Mouse (Mus musculus) liver, adult 2 months (tissue): ENCODE data around the gene Cdh23. TPM values are rescaled to one million over a fixed set of nuclear protein-coding genes. Genes with fewer than 3 reads are reported as not detected.

ENCODE experiments used
- DNase-seq: peaks from one replicate; pipeline ENCODE4 v3.0.0-alpha.2; 2011; ENCODE audit warnings: low read depth, low spot score; ENCODE audit errors: extremely low read depth
- H3K27ac ChIP-seq: fragments of 200-500 bp; replicated peaks from 2 replicates; pipeline ENCODE4 v1.5.1; 2012; ENCODE audit warnings: low read depth, mild to moderate bottlenecking, control low read depth, inconsistent platforms, low read length; ENCODE audit not compliant: insufficient read depth
- H3K27me3 ChIP-seq: fragments of 200-500 bp; 2 replicates; pipeline ENCODE4 v1.6.1; 2012; ENCODE audit warnings: mild to moderate bottlenecking, moderate library complexity, low read length, inconsistent platforms; ENCODE audit not compliant: control insufficient read depth, insufficient read depth
- H3K36me3 ChIP-seq: fragments of 200-500 bp; 2 replicates; pipeline ENCODE4 v1.6.1; 2012; ENCODE audit warnings: low read length, inconsistent platforms; ENCODE audit not compliant: control insufficient read depth, insufficient read depth
- H3K4me1 ChIP-seq: fragments of 200-500 bp; 2 replicates; pipeline ENCODE4 v1.6.1; 2011; ENCODE audit warnings: low read length; ENCODE audit not compliant: control insufficient read depth, insufficient read depth
- H3K4me3 ChIP-seq: fragments of 200-500 bp; 2 replicates; pipeline ENCODE4 v1.5.1; 2011; ENCODE audit warnings: low read depth, mild to moderate bottlenecking, control low read depth, low read length, moderate library complexity; ENCODE audit not compliant: insufficient read depth
- H3K79me2 ChIP-seq: fragments of 200-500 bp; 2 replicates; pipeline ENCODE4 v1.6.1; 2012; ENCODE audit warnings: inconsistent platforms, mild to moderate bottlenecking, low read length, moderate library complexity; ENCODE audit not compliant: control insufficient read depth, insufficient read depth
- H3K9ac ChIP-seq: fragments of 200-500 bp; 2 replicates; pipeline ENCODE4 v1.6.1; 2012; ENCODE audit warnings: low read depth, mild to moderate bottlenecking, control low read depth, inconsistent platforms, low read length
- CTCF ChIP-seq: fragments of 200-500 bp; IDR thresholded peaks from 2 replicates; pipeline ENCODE4 v1.5.1; 2011; ENCODE audit warnings: low read depth, low read length, control low read depth
- POLR2A ChIP-seq: fragments of 200-500 bp; IDR thresholded peaks from 2 replicates; pipeline ENCODE4 v1.6.1; 2011; ENCODE audit warnings: low read length, control low read depth; ENCODE audit not compliant: insufficient read depth; ENCODE audit errors: extremely low read depth
- WGBS: fragments of 180-500 bp; shearing (Covaris S2); methylation state at CpG from one replicate; pipeline ENCODE4 v1.1.7; 2018; 5-methylcytosine and 5-hydroxymethylcytosine counted together
- polyA plus RNA-seq: library from polyadenylated mRNA; depleted of rRNA; stranded (reverse); fragments of >200 nt; gene quantifications from 2 replicates; pipeline ENCODE4 v1.2.3, GENCODE M21; 2012
- total RNA-seq: library from RNA; depleted of rRNA; stranded (reverse); fragments of >200 nt; gene quantifications from 2 replicates; pipeline ENCODE4 v1.2.3, GENCODE M21; 2014

Cdh23 gene
- total and polyA plus RNA-seq, 2 experiments = not detected

- no peaks in the 10 kb centered on the region for H3K4me1 ChIP-seq
- WGBS = 47% methylated on average over 9 of the region's 9 CpGs
- no peaks in the 10 kb centered on the region for H3K36me3 ChIP-seq
- H3K9ac ChIP-seq = no peak overlapping the region
- TF ChIP-seq CTCF (no peak), POLR2A (no peak)
- DNase-seq = no peak
- no peak overlapping the region for H3K27ac ChIP-seq
- H3K79me2 ChIP-seq = no peaks in the 10 kb centered on the region
- H3K27me3 ChIP-seq = peaks cover 2% of the 10 kb centered on the region; the same call in 1 of the 2 replicates
- H3K4me3 ChIP-seq = no peak overlapping the region
Measured at GRCm38 (mm10) chr10:60473782-60474322, 222.4 kb downstream of the Cdh23 start.

- Histone ChIP-seq H3K4me3 (no peak overlapping the region), H3K79me2 (no peaks in the 10 kb centered on the region), H3K27ac (no peak overlapping the region), H3K27me3 (no peaks in the 10 kb centered on the region), H3K4me1 (no peaks in the 10 kb centered on the region), H3K9ac (no peak overlapping the region), H3K36me3 (no peaks in the 10 kb centered on the region)
- no peak for TF ChIP-seq POLR2A
- no peak for TF ChIP-seq CTCF
- DNase-seq = no peak
- 61% methylated on average over 4 of the region's 4 CpGs for WGBS
Measured at GRCm38 (mm10) chr10:60467752-60468151, 228.5 kb downstream of the Cdh23 start.

- 82% methylated on average over 13 of the region's 13 CpGs for WGBS
- Histone ChIP-seq H3K79me2 (no peaks in the 10 kb centered on the region), H3K4me1 (no peaks in the 10 kb centered on the region), H3K9ac (no peak overlapping the region), H3K27ac (no peak overlapping the region), H3K4me3 (no peak overlapping the region), H3K36me3 (no peaks in the 10 kb centered on the region), H3K27me3 (no peaks in the 10 kb centered on the region)
- no peak for TF ChIP-seq POLR2A
- TF ChIP-seq CTCF = no peak
- no peak for DNase-seq
Measured at GRCm38 (mm10) chr10:60463953-60464647, 232.2 kb downstream of the Cdh23 start.

GRCm38 (mm10) chr10:60456662-60457397, 239.5 kb downstream of the Cdh23 start:
- no peak overlapping the region for H3K27ac ChIP-seq
- TF ChIP-seq CTCF (no peak), POLR2A (no peak)
- H3K4me3 ChIP-seq = no peak overlapping the region
- no peaks in the 10 kb centered on the region for H3K79me2 ChIP-seq
- no peaks in the 10 kb centered on the region for H3K36me3 ChIP-seq
- no peaks in the 10 kb centered on the region; the same call in 1 of the 2 replicates for H3K27me3 ChIP-seq
- WGBS = 39% methylated on average over 8 of the region's 8 CpGs
- H3K9ac ChIP-seq = no peak overlapping the region
- H3K4me1 ChIP-seq = no peaks in the 10 kb centered on the region
- no peak for DNase-seq

GRCm38 (mm10) chr10:60455193-60455592, 241.1 kb downstream of the Cdh23 start:
- H3K4me1 ChIP-seq = no peaks in the 10 kb centered on the region
- TF ChIP-seq CTCF = no peak
- TF ChIP-seq POLR2A = no peak
- no peaks in the 10 kb centered on the region for H3K79me2 ChIP-seq
- H3K36me3 ChIP-seq = no peaks in the 10 kb centered on the region
- no peak overlapping the region for H3K9ac ChIP-seq
- no peak overlapping the region for H3K4me3 ChIP-seq
- no peaks in the 10 kb centered on the region; the same call in 1 of the 2 replicates for H3K27me3 ChIP-seq
- no peak for DNase-seq
- H3K27ac ChIP-seq = no peak overlapping the region
- WGBS = 80% methylated on average over 8 of the region's 8 CpGs
